Mouse (Mus musculus): ENCODE data around the gene Ankrd63. TPM values are rescaled to one million over a fixed set of nuclear protein-coding genes. Genes with fewer than 3 reads are reported as not detected.

Ankrd63 gene
- total and polyA plus RNA-seq, 2 experiments from 2014 or later: 2.0 to 14.3 TPM

DNA sequence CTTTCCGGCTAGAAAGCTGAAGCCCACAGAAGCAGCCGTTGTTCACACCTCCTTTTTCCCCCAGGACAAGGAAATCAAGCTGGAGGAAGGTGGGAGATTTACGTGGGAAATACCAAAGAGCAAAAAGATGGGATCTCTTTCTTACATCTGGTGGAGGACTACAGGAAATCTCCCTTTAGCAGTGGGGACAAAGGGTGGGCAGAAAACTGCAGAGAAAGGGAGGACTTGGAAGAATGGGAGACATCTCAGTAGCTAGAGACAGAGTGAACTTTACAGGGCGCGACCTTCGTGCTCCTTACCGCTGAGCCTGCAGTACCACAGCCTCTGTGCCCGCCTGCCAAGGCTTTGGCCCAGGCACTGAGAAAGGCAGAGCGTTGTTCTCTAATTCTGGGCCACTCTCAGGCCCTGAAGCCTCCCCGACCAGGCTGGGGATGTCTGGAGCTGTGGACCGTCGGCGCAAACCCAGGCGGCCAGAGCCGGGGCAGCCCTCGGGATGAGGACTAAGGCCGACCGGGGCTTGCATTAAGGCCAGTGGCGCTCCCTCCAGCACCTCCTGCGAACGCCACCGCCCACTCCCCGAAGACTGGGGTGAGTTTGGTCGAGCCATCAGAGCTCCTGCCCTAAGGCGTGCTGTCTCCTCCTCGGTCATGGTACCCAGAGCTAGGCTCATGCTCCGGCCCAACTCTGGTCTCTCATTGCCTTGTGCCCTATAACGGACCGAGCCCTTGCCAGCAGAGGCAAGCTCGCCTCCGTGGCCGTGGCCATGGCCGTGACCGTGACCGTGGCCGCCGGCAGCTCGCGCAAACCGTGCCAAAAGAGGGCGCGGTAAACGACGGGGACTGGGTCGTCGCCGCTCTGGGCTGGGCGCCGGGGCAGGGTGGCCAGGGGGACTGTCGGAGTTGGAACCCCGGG, 1.5 kb downstream of the Ankrd63 start:
- DNase-seq (ENCODE audit: low spot score) (no peak), ATAC-seq (ENCODE audit: insufficient read depth, low read depth) (no peak)
- Histone ChIP-seq H3K4me2 (ENCODE audit: low read depth, low read length) (peak overlapping the region; percentile 86), H3K9ac (replicated peaks; ENCODE audit: low read depth, low read length) (peak overlapping the region; percentile 69), H3K9me3 (replicated peaks; ENCODE audit: control insufficient read depth, low read length) (no peaks in the 10 kb centered on the region), H3K27ac (ENCODE audit: low read depth) (peak overlapping the region; percentile 86), H3K4me1 (ENCODE audit: control insufficient read depth, insufficient read depth) (peaks cover 40% of the 10 kb centered on the region), H3K4me3 (ENCODE audit: low read depth, low read length) (peak overlapping the region; percentile 54), H3K36me3 (replicated peaks; ENCODE audit: control insufficient read depth, insufficient read depth, low read length) (no peaks in the 10 kb centered on the region), H3K27me3 (ENCODE audit: control insufficient read depth, insufficient read depth, low read length) (peaks cover 49% of the 10 kb centered on the region)
- 16% methylated on average over 51 of the region's 51 CpGs for WGBS
- no peak for TF ChIP-seq EP300 (IDR thresholded peaks at IDR 0.05; ENCODE audit: low read depth)
- no peak for TF ChIP-seq CTCF (IDR thresholded peaks at IDR 0.05; ENCODE audit: low read depth)

DNA sequence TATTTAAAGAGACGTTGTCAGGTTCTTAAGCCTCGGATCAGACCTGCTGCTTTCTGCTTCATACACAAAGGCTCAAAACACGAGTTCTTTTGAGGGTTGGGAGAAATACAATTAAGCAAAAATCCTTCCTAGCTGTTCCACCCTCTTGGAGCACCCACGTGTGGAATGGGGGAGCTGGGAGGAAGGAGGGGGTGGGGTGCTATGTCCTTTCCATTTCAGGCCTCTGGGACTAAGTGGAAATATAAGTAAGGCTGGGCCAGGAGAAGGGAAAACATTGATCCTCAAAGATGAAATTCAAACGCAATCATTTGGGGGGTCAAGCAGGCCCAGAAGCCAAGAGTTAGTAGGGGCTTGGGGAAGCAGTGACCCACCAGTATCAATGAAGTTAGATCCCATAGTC, 2.6 kb downstream of the Ankrd63 start:
- 25% methylated on average over 5 of the region's 5 CpGs for WGBS
- Histone ChIP-seq H3K27ac (ENCODE audit: low read depth) (0 out of 2 replicates have a peak overlapping the region, but pooled peaks have one; percentile 18), H3K4me1 (ENCODE audit: control insufficient read depth, insufficient read depth) (peaks cover 50% of the 10 kb centered on the region), H3K4me3 (ENCODE audit: low read depth, low read length) (no peak overlapping the region), H3K4me2 (ENCODE audit: low read depth, low read length) (peak overlapping the region; percentile 49; the same call in 1 of the 2 replicates), H3K36me3 (replicated peaks; ENCODE audit: control insufficient read depth, insufficient read depth, low read length) (no peaks in the 10 kb centered on the region), H3K9me3 (replicated peaks; ENCODE audit: control insufficient read depth, low read length) (no peaks in the 10 kb centered on the region), H3K9ac (replicated peaks; ENCODE audit: low read depth, low read length) (peak overlapping the region; percentile 4; the same call in 1 of the 2 replicates), H3K27me3 (ENCODE audit: control insufficient read depth, insufficient read depth, low read length) (peaks cover 44% of the 10 kb centered on the region)
- DNase-seq (ENCODE audit: low spot score): no peak
- ATAC-seq (ENCODE audit: insufficient read depth, low read depth): no peak
- TF ChIP-seq CTCF (IDR thresholded peaks at IDR 0.05; ENCODE audit: low read depth) (no peak), EP300 (IDR thresholded peaks at IDR 0.05; ENCODE audit: low read depth) (no peak)

DNA sequence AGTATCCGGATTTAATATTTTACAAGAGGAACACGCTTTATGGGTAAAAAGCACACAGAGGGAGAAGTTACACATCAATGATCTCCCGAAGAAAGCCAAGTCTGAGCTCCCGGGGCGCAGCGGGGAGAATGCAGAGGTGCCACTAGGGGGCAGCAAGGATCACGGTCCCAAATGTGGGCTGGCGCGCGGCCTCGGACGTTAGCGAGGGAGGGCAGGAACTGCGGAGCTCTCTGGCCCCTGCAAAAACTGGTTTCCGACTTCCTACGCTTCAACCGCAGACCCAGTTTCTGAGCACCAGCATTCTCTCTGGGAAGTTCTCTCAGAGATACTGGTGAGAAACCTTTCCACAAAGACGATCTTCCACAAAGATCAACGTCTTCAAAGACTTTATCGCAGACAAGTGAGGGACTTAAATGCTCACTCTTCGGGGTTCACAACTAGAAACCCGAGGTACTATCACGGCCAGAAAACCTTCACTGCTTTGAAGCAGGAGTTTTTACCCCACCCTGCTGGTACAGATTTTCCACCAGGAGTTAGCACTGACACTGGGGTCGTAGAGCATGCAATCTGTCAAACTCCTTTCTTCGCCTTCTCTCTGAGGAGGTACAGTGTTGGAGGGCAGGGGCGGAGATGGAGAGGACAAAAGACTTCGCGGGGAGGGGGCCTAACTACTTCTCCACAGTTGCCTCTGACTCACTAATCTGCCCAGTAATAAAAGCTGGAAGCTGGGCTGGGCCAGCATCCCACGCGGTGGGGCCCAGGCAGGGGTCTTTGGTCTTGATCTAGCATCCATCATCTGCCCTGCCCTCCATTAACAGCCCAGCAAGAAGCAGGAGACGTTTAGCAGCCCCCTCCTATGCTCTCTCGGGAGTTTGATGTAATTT, 3.3 kb downstream of the Ankrd63 start:
- Histone ChIP-seq H3K9me3 (replicated peaks; ENCODE audit: control insufficient read depth, low read length) (no peaks in the 10 kb centered on the region), H3K27me3 (ENCODE audit: control insufficient read depth, insufficient read depth, low read length) (peaks cover 39% of the 10 kb centered on the region), H3K9ac (replicated peaks; ENCODE audit: low read depth, low read length) (no peak overlapping the region), H3K4me3 (ENCODE audit: low read depth, low read length) (no peak overlapping the region), H3K27ac (ENCODE audit: low read depth) (0 out of 2 replicates have a peak overlapping the region, but pooled peaks have one; percentile 12), H3K4me2 (ENCODE audit: low read depth, low read length) (peak overlapping the region; percentile 49), H3K4me1 (ENCODE audit: control insufficient read depth, insufficient read depth) (peaks cover 55% of the 10 kb centered on the region), H3K36me3 (replicated peaks; ENCODE audit: control insufficient read depth, insufficient read depth, low read length) (no peaks in the 10 kb centered on the region)
- TF ChIP-seq CTCF (IDR thresholded peaks at IDR 0.05; ENCODE audit: low read depth) (peak; percentile 95), EP300 (IDR thresholded peaks at IDR 0.05; ENCODE audit: low read depth) (no peak)
- 8% methylated on average over 32 of the region's 32 CpGs for WGBS
- ATAC-seq (ENCODE audit: insufficient read depth, low read depth): peak; percentile 40
- DNase-seq (ENCODE audit: low spot score): peak; percentile 82

DNA sequence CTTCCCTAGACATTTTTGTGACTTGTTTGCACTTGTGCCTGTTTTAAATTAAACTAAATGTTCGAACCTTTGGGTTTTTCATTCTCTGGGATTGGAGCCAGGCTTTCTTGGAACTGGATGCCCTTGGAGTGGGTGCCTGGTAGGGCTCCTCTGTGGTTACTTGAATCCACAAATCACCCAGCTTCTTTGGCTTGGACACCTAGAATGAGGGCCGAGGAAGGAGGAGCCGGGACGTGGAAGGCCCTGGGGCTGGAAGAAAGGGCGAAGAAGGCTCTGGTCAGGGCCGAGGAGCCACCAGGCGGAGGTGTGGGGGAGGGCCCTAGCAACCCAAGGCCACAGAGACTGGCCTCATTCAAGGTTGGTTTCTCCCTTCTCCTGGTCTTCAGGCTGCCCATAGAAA, 5.8 kb downstream of the Ankrd63 start:
- Histone ChIP-seq H3K4me1 (ENCODE audit: control insufficient read depth, insufficient read depth) (peaks cover 43% of the 10 kb centered on the region), H3K9ac (replicated peaks; ENCODE audit: low read depth, low read length) (no peak overlapping the region), H3K9me3 (replicated peaks; ENCODE audit: control insufficient read depth, low read length) (no peaks in the 10 kb centered on the region), H3K27ac (ENCODE audit: low read depth) (peak overlapping the region; percentile 81), H3K4me2 (ENCODE audit: low read depth, low read length) (no peak overlapping the region), H3K4me3 (ENCODE audit: low read depth, low read length) (no peak overlapping the region), H3K27me3 (ENCODE audit: control insufficient read depth, insufficient read depth, low read length) (peaks cover 17% of the 10 kb centered on the region), H3K36me3 (replicated peaks; ENCODE audit: control insufficient read depth, insufficient read depth, low read length) (no peaks in the 10 kb centered on the region)
- WGBS: 25% methylated on average over 7 of the region's 7 CpGs
- TF ChIP-seq CTCF (IDR thresholded peaks at IDR 0.05; ENCODE audit: low read depth) (no peak), EP300 (IDR thresholded peaks at IDR 0.05; ENCODE audit: low read depth) (no peak)
- ATAC-seq (ENCODE audit: insufficient read depth, low read depth) (no peak), DNase-seq (ENCODE audit: low spot score) (no peak)

DNA sequence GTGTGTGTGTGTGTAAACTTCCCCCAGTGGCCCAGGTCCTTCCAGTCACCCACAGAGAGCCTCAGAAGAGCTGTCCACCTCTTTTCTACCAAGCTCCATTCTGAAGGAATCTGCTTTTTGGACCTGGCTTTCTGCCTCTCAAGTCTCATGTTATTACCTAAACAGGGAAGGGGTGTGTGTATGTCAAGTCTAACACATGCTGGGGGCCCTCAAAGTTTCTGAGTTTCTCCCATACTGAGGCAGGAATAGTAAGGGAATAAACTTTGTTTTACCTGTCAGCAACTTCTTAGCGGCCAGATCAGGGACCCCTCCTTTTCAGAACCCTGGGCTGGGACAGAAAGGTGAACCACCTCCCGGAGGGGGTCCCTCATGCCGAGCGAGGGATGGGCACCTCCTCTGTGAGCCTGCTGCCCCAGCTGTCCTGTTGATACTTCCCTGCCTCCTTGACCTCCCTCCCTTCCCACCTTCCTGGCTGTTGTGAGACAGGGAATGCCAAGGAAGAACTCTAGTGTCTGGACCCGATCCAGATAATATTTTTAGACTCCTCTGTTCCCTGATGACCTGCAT, 6.4 kb downstream of the Ankrd63 start:
- Histone ChIP-seq H3K9ac (replicated peaks; ENCODE audit: low read depth, low read length) (no peak overlapping the region; the same call in 1 of the 2 replicates), H3K27me3 (ENCODE audit: control insufficient read depth, insufficient read depth, low read length) (peaks cover 12% of the 10 kb centered on the region), H3K4me1 (ENCODE audit: control insufficient read depth, insufficient read depth) (peaks cover 39% of the 10 kb centered on the region), H3K4me2 (ENCODE audit: low read depth, low read length) (no peak overlapping the region), H3K36me3 (replicated peaks; ENCODE audit: control insufficient read depth, insufficient read depth, low read length) (no peaks in the 10 kb centered on the region), H3K27ac (ENCODE audit: low read depth) (peak overlapping the region; percentile 47), H3K9me3 (replicated peaks; ENCODE audit: control insufficient read depth, low read length) (no peaks in the 10 kb centered on the region), H3K4me3 (ENCODE audit: low read depth, low read length) (no peak overlapping the region)
- 11% methylated on average over 5 of the region's 5 CpGs for WGBS
- peak; percentile 51 for DNase-seq (ENCODE audit: low spot score)
- 0 out of 2 replicates have a peak, but pooled peaks have one; percentile 2 for ATAC-seq (ENCODE audit: insufficient read depth, low read depth)
- no peak for TF ChIP-seq CTCF (IDR thresholded peaks at IDR 0.05; ENCODE audit: low read depth)
- no peak for TF ChIP-seq EP300 (IDR thresholded peaks at IDR 0.05; ENCODE audit: low read depth)
